Mouse (Mus musculus) thymus, adult 18-20 months (tissue): ENCODE data around the gene Rabif.

Experiments
- DNase-seq, 2 experiments: peaks; one replicate each; pipeline ENCODE4 v3.0.0; 2022; ENCODE audit warnings: mixed read lengths in 2 of 2

Rabif gene

GRCm38 (mm10) chr1:134555871-134556670 is 61.6 kb downstream of the Rabif start:
- peak; percentile 65 to 68 for DNase-seq

- DNase-seq, result peak; percentile 86 to 92
These were observed 62.3 kb downstream of the Rabif start for GRCm38 (mm10) chr1:134556671-134557218.
